Comparison of ENCODE assay signal across 8 mouse cellular contexts in the genomic region with DNA sequence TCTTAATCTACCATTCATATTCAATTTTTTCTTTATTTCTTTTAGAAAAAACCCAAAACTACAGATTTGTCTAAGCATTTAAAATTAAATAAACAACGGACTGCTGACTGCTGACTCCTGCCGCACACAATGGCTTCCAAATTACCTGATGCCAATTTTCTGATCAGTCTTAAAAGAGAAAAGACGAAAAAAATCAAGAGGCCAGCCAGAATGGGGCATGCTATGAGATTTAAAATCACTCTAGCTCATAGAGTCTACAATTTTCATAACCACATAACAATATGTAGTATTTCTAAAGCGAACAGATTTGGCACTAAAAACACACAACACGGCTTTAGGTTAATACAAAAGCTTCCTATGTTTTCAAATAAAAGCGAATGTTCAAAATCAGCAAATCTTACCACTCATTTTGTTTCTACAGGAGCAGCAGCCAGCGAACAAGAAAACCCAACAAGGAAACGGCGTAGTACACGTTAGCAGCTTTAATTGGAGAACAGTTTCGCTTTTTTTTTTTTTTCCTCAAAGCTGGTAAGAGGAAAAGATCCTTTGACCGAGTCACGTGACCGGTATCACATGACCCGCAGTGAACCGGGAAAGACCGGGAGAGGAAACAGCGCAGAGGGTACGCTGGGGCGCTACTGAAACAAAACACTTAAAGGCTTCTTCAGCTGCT.
A peak's percentile ranks its signal among the peaks of the same experiment; 100 is the strongest.
DNase-seq lines count a peak whose midpoint lies in the region; ATAC-seq lines count a peak whose summit lies in the region.

No protein-coding gene starts in this region.

- peak overlapping the region; percentile 84 for H3K27ac ChIP-seq in hindbrain, embryonic 15.5 days (replicated peaks)

- no peaks in the 10 kb centered on the region for H3K27me3 ChIP-seq in hindbrain, embryonic 15.5 days

- peak overlapping the region; percentile 64 for H3K9ac ChIP-seq in hindbrain, embryonic 15.5 days

- H3K9me3 ChIP-seq in hindbrain, embryonic 15.5 days, result no peaks in the 10 kb centered on the region

- H3K4me3 ChIP-seq in hindbrain, embryonic 15.5 days, result peak overlapping the region; percentile 51

- H3K4me2 ChIP-seq in hindbrain, embryonic 15.5 days, result peak overlapping the region; percentile 68

- WGBS in hindbrain, embryonic 15.5 days, result 2% methylated on average over 20 of the region's 20 CpGs

- peaks cover 21% of the 10 kb centered on the region for H3K4me1 ChIP-seq in hindbrain, embryonic 15.5 days (replicated peaks)

- peak; percentile 89 for DNase-seq in ZHBTc4 (ENCODE audit: low read depth, low spot score)
- peak; percentile 58 to 85 for DNase-seq in cerebellum, postnatal 4 days (ENCODE audit: low spot score in 2 of 2)
- DNase-seq in gastrocnemius, adult 18-20 months (ENCODE audit: low spot score), result peak; percentile 92
- peak; percentile 82 to 85 for DNase-seq in layer of hippocampus, postnatal 36 days
- peak; percentile 93 for DNase-seq in lung, postnatal 25 days (ENCODE audit: low spot score)
- DNase-seq in retina, adult 2 months (ENCODE audit: low read depth, low spot score), result peak; percentile 57
- DNase-seq in thymus, postnatal 25 days, result peak; percentile 88

- ATAC-seq in hindbrain, embryonic 15.5 days (ENCODE audit: low FRiP score, low read depth), result peak; percentile 92

- H3K36me3 ChIP-seq in hindbrain, embryonic 15.5 days, result peaks cover 4% of the 10 kb centered on the region; the same call in 1 of the 2 replicates

Comparison
In these comparisons a context has a peak if more than half of its experiments do, and no peak if none do; other contexts are left out.
1. Peak in every context shown above with its lines: DNase-seq, ATAC-seq, H3K4me3 ChIP-seq and H3K27ac ChIP-seq.